Mouse (Mus musculus) splenic B cell, adult 2 months (primary cell): ENCODE data around the gene Psma1.

Source experiments
- DNase-seq: peaks from one replicate; pipeline ENCODE4 v3.0.0-alpha.2; 2011; ENCODE audit warnings: low read depth, low spot score
- H3K27me3 ChIP-seq: 2 replicates; pipeline ENCODE4 v1.6.1; 2012; ENCODE audit warnings: mild to moderate bottlenecking, low read length, moderate library complexity, mixed read lengths; ENCODE audit not compliant: control insufficient read depth, poor library complexity, insufficient read depth, severe bottlenecking
- H3K36me3 ChIP-seq: 2 replicates; pipeline ENCODE4 v1.6.1; 2012; ENCODE audit warnings: mild to moderate bottlenecking, low read length, moderate library complexity, mixed read lengths; ENCODE audit not compliant: control insufficient read depth, poor library complexity, insufficient read depth, severe bottlenecking

Gene Psma1

GRCm38 (mm10) chr7:114276005-114276752, at the start of gene Psma1:
Gene Psma1 (minus strand): TSS chr7:114276118.
- Histone ChIP-seq H3K36me3 (peaks cover 5% of the 10 kb centered on the region; the same call in 1 of the 2 replicates), H3K27me3 (no peaks in the 10 kb centered on the region)
- DNase-seq, result peak; percentile 98

- no peaks in the 10 kb centered on the region for H3K27me3 ChIP-seq
- no peak for DNase-seq
- H3K36me3 ChIP-seq, result no peaks in the 10 kb centered on the region
Observed at GRCm38 (mm10) chr7:114323527-114323926, 47.6 kb upstream of the Psma1 start.

GRCm38 (mm10) chr7:114322531-114323441, 46.9 kb upstream of the Psma1 start:
- H3K27me3 ChIP-seq, result no peaks in the 10 kb centered on the region
- DNase-seq, result no peak
- no peaks in the 10 kb centered on the region for H3K36me3 ChIP-seq

GRCm38 (mm10) chr7:114321694-114322372, 45.9 kb upstream of the Psma1 start:
- no peak for DNase-seq
- Histone ChIP-seq H3K36me3 (no peaks in the 10 kb centered on the region), H3K27me3 (no peaks in the 10 kb centered on the region)

GRCm38 (mm10) chr7:114317896-114318295, 42.0 kb upstream of the Psma1 start:
- DNase-seq, result no peak
- no peaks in the 10 kb centered on the region for H3K36me3 ChIP-seq
- no peaks in the 10 kb centered on the region for H3K27me3 ChIP-seq

- peak; percentile 85 for DNase-seq
- no peaks in the 10 kb centered on the region for H3K27me3 ChIP-seq
Observed at GRCm38 (mm10) chr7:114317389-114317792, 41.5 kb upstream of the Psma1 start.

GRCm38 (mm10) chr7:114316361-114316871, 40.5 kb upstream of the Psma1 start:
- H3K36me3 ChIP-seq, result no peaks in the 10 kb centered on the region
- peak; percentile 44 for DNase-seq
- H3K27me3 ChIP-seq, result no peaks in the 10 kb centered on the region

More at GRCm38 (mm10) chr7:114317389-114317792, 41.5 kb upstream of the Psma1 start:
- no peaks in the 10 kb centered on the region for H3K36me3 ChIP-seq

GRCm38 (mm10) chr7:114311209-114311608, 35.3 kb upstream of the Psma1 start:
- Histone ChIP-seq H3K36me3 (no peaks in the 10 kb centered on the region), H3K27me3 (no peaks in the 10 kb centered on the region)
- DNase-seq, result no peak

GRCm38 (mm10) chr7:114309020-114309419, 33.1 kb upstream of the Psma1 start:
- no peaks in the 10 kb centered on the region for H3K36me3 ChIP-seq
- DNase-seq, result no peak
- H3K27me3 ChIP-seq, result no peaks in the 10 kb centered on the region

- peak; percentile 79 for DNase-seq
- no peaks in the 10 kb centered on the region for H3K36me3 ChIP-seq
- no peaks in the 10 kb centered on the region for H3K27me3 ChIP-seq
Observed at GRCm38 (mm10) chr7:114301293-114301782, 25.4 kb upstream of the Psma1 start.

GRCm38 (mm10) chr7:114300782-114301181, 24.9 kb upstream of the Psma1 start:
- Histone ChIP-seq H3K36me3 (no peaks in the 10 kb centered on the region), H3K27me3 (no peaks in the 10 kb centered on the region)
- DNase-seq, result peak; percentile 68

GRCm38 (mm10) chr7:114299247-114299646, 23.3 kb upstream of the Psma1 start:
- no peaks in the 10 kb centered on the region for H3K27me3 ChIP-seq
- no peak for DNase-seq
- H3K36me3 ChIP-seq, result no peaks in the 10 kb centered on the region

- Histone ChIP-seq H3K36me3 (no peaks in the 10 kb centered on the region), H3K27me3 (no peaks in the 10 kb centered on the region)
- DNase-seq, result peak; percentile 38
Observed at GRCm38 (mm10) chr7:114294698-114295097, 18.8 kb upstream of the Psma1 start.

- Histone ChIP-seq H3K27me3 (no peaks in the 10 kb centered on the region), H3K36me3 (no peaks in the 10 kb centered on the region)
- no peak for DNase-seq
Observed at GRCm38 (mm10) chr7:114293903-114294302, 18.0 kb upstream of the Psma1 start.
